Comparison of ENCODE assay signal across 16 mouse cellular contexts in the genomic region with DNA sequence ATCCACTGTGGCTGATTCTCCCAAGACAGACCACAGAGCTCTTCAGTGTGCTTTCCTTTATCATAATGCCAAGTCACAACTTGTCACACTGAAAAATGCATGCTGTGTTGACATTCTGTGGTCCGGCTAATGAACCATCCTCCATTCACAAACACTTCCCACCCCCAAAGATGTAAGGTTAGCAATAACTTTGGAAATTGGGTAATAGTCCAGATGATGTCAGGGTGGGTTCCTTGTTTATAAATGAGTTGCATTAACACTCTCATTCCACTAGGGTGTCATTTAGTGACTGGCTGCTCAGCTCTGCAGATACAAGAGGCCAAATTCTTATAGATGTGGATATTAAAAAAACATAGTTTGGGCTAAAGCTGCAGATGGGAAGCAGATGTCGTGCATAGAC.
DNase-seq lines count a peak whose midpoint lies in the region; ATAC-seq and TF ChIP-seq lines count a peak whose summit lies in the region.
"Had no signal": no experiment of that assay in that cellular context is flagged by ENCODE, and none has a peak within 500 bp of the region (broad histone marks: within the 10 kb centered on the region; RNA-seq: fewer than 3 reads in every experiment).

No protein-coding gene starts in this region.

- ATAC-seq in embryonic facial prominence, embryonic 14.5 days (ENCODE audit: low read depth): no peak
- ATAC-seq in limb, embryonic 14.5 days (ENCODE audit: low FRiP score, low read depth): no peak
- ATAC-seq in stomach, embryonic 15.5 days (ENCODE audit: insufficient read depth, low FRiP score, low read depth): no peak
- ATAC-seq: forebrain, embryonic 14.5 days; midbrain, embryonic 16.5 days had no signal

- H3K4me1 ChIP-seq in embryonic facial prominence, embryonic 14.5 days (ENCODE audit: control insufficient read depth, insufficient read depth, low read length): peaks cover 9% of the 10 kb centered on the region; the same call in 1 of the 2 replicates
- peaks cover 18% of the 10 kb centered on the region for H3K4me1 ChIP-seq in embryonic facial prominence, embryonic 10.5 days
- peaks cover 11% of the 10 kb centered on the region for H3K4me1 ChIP-seq in limb, embryonic 14.5 days (ENCODE audit: control insufficient read depth, insufficient read depth, low read length)
- peaks cover 19% of the 10 kb centered on the region for H3K4me1 ChIP-seq in limb, embryonic 10.5 days
- peaks cover 16% of the 10 kb centered on the region for H3K4me1 ChIP-seq in E14TG2a.4 (replicated peaks; ENCODE audit: low read depth, low read length)
- H3K4me1 ChIP-seq in stomach, embryonic 15.5 days: peaks cover 16% of the 10 kb centered on the region

- TF ChIP-seq CTCF in E14TG2a.4 (conservative IDR thresholded peaks at IDR 0.05; ENCODE audit: low read length): peak; percentile 11; the same call in 1 of the 2 replicates

- H3K9me3 ChIP-seq in embryonic facial prominence, embryonic 14.5 days (ENCODE audit: control insufficient read depth, low read length): no peaks in the 10 kb centered on the region
- no peaks in the 10 kb centered on the region for H3K9me3 ChIP-seq in embryonic facial prominence, embryonic 10.5 days
- H3K9me3 ChIP-seq in limb, embryonic 14.5 days (ENCODE audit: control insufficient read depth, low read length): no peaks in the 10 kb centered on the region
- H3K9me3 ChIP-seq in limb, embryonic 10.5 days (replicated peaks): no peaks in the 10 kb centered on the region
- H3K9me3 ChIP-seq in E14TG2a.4 (ENCODE audit: low read length): no peaks in the 10 kb centered on the region
- H3K9me3 ChIP-seq in stomach, embryonic 15.5 days: no peaks in the 10 kb centered on the region
- H3K9me3 ChIP-seq: embryonic facial prominence, embryonic 12.5 days; heart, embryonic 10.5 days had no signal

- TF ChIP-seq POLR2A in limb, embryonic 14.5 days (IDR thresholded peaks at IDR 0.05; ENCODE audit: borderline replicate concordance, extremely low read depth, insufficient read depth, insufficient read length): no peak

- peaks cover 28% of the 10 kb centered on the region for H3K27me3 ChIP-seq in embryonic facial prominence, embryonic 14.5 days (replicated peaks; ENCODE audit: control insufficient read depth, insufficient read depth, low read length)
- peaks cover 42% of the 10 kb centered on the region for H3K27me3 ChIP-seq in embryonic facial prominence, embryonic 10.5 days (replicated peaks; ENCODE audit: low read depth, poor library complexity, severe bottlenecking)
- H3K27me3 ChIP-seq in limb, embryonic 14.5 days (ENCODE audit: control insufficient read depth, insufficient read depth, low read length): peaks cover 20% of the 10 kb centered on the region
- peaks cover 38% of the 10 kb centered on the region for H3K27me3 ChIP-seq in limb, embryonic 10.5 days (ENCODE audit: low read depth, poor library complexity, severe bottlenecking)
- H3K27me3 ChIP-seq in E14TG2a.4 (ENCODE audit: insufficient read depth, low read length): peaks cover 40% of the 10 kb centered on the region
- H3K27me3 ChIP-seq in stomach, embryonic 15.5 days (replicated peaks): peaks cover 10% of the 10 kb centered on the region

- DNase-seq in embryonic facial prominence, embryonic 14.5 days (ENCODE audit: low spot score): peak; percentile 43
- DNase-seq in embryonic facial prominence, embryonic 10.5 days (ENCODE audit: low spot score): no peak
- DNase-seq in limb, embryonic 14.5 days (ENCODE audit: low spot score): peak; percentile 40
- DNase-seq in limb, embryonic 10.5 days (ENCODE audit: low spot score): no peak
- DNase-seq in cerebellum, postnatal 25 days: no peak
- no peak for DNase-seq in c-Kit-positive CD71-positive TER-119-positive erythroid progenitor cells, embryonic 14.5 days (ENCODE audit: low spot score)
- DNase-seq: adrenal gland, postnatal 36 days; cerebellum, adult 2 months; lung, adult 2 months; right cerebral cortex, postnatal 25 days had no signal

- no peaks in the 10 kb centered on the region for H3K36me3 ChIP-seq in embryonic facial prominence, embryonic 14.5 days (ENCODE audit: control insufficient read depth, insufficient read depth, low read length)
- H3K36me3 ChIP-seq in embryonic facial prominence, embryonic 10.5 days (replicated peaks): no peaks in the 10 kb centered on the region
- H3K36me3 ChIP-seq in limb, embryonic 14.5 days (ENCODE audit: control insufficient read depth, insufficient read depth, low read length): no peaks in the 10 kb centered on the region
- H3K36me3 ChIP-seq in limb, embryonic 10.5 days: no peaks in the 10 kb centered on the region
- H3K36me3 ChIP-seq in E14TG2a.4 (ENCODE audit: insufficient read depth, low read length): no peaks in the 10 kb centered on the region
- H3K36me3 ChIP-seq in stomach, embryonic 15.5 days: no peaks in the 10 kb centered on the region
- H3K36me3 ChIP-seq: embryonic facial prominence, embryonic 12.5 days; heart, embryonic 10.5 days had no signal

- H3K4me2 ChIP-seq in embryonic facial prominence, embryonic 14.5 days (ENCODE audit: low read depth, low read length): no peak overlapping the region
- H3K4me2 ChIP-seq in limb, embryonic 14.5 days (replicated peaks; ENCODE audit: low read depth, low read length, severe bottlenecking): no peak overlapping the region
- H3K4me2 ChIP-seq in stomach, embryonic 15.5 days: no peak overlapping the region
- H3K4me2 ChIP-seq: embryonic facial prominence, embryonic 12.5 days had no signal

- 52% methylated on average over 2 of the region's 2 CpGs for WGBS in embryonic facial prominence, embryonic 14.5 days
- WGBS in embryonic facial prominence, embryonic 10.5 days: 86% methylated on average over 2 of the region's 2 CpGs
- 70% methylated on average over 2 of the region's 2 CpGs for WGBS in limb, embryonic 14.5 days
- 83% methylated on average over 2 of the region's 2 CpGs for WGBS in limb, embryonic 10.5 days
- WGBS in stomach, embryonic 15.5 days: 49% methylated on average over 2 of the region's 2 CpGs

- H3K9ac ChIP-seq in embryonic facial prominence, embryonic 14.5 days (ENCODE audit: low read depth, low read length): no peak overlapping the region
- H3K9ac ChIP-seq in limb, embryonic 14.5 days (ENCODE audit: low read depth, low read length, severe bottlenecking): no peak overlapping the region
- no peak overlapping the region for H3K9ac ChIP-seq in stomach, embryonic 15.5 days
- H3K9ac ChIP-seq: embryonic facial prominence, embryonic 12.5 days had no signal

- H3K4me3 ChIP-seq in embryonic facial prominence, embryonic 14.5 days (ENCODE audit: low read depth, low read length): no peak overlapping the region
- H3K4me3 ChIP-seq in embryonic facial prominence, embryonic 10.5 days: no peak overlapping the region
- H3K4me3 ChIP-seq in limb, embryonic 14.5 days (replicated peaks; ENCODE audit: low read length): no peak overlapping the region
- no peak overlapping the region for H3K4me3 ChIP-seq in limb, embryonic 10.5 days
- no peak overlapping the region for H3K4me3 ChIP-seq in E14TG2a.4 (replicated peaks; ENCODE audit: low read length)
- no peak overlapping the region for H3K4me3 ChIP-seq in stomach, embryonic 15.5 days (replicated peaks)
- H3K4me3 ChIP-seq: embryonic facial prominence, embryonic 12.5 days; heart, embryonic 10.5 days had no signal

- no peak overlapping the region for H3K27ac ChIP-seq in embryonic facial prominence, embryonic 14.5 days (replicated peaks; ENCODE audit: low read depth, low read length)
- H3K27ac ChIP-seq in embryonic facial prominence, embryonic 10.5 days (replicated peaks): no peak overlapping the region
- no peak overlapping the region for H3K27ac ChIP-seq in limb, embryonic 14.5 days (replicated peaks; ENCODE audit: low read depth, low read length)
- H3K27ac ChIP-seq in limb, embryonic 10.5 days: no peak overlapping the region
- H3K27ac ChIP-seq in stomach, embryonic 15.5 days: 0 out of 2 replicates have a peak overlapping the region, but pooled peaks have one; percentile 6
- H3K27ac ChIP-seq: embryonic facial prominence, embryonic 12.5 days; heart, embryonic 10.5 days had no signal

Comparison
In these comparisons a context has a peak if more than half of its experiments do, and no peak if none do; other contexts are left out.
1. DNase-seq: peak in embryonic facial prominence, embryonic 14.5 days (single experiment) and limb, embryonic 14.5 days (single experiment); none in embryonic facial prominence, embryonic 10.5 days (single experiment), limb, embryonic 10.5 days (single experiment), cerebellum, postnatal 25 days (0 of 2) and c-Kit-positive CD71-positive TER-119-positive erythroid progenitor cells, embryonic 14.5 days (single experiment).